Mouse (Mus musculus): ENCODE measurements around the gene Ccdc13. TPM values are rescaled to one million over a fixed set of nuclear protein-coding genes. Genes with fewer than 3 reads are reported as not detected.

Gene Ccdc13
- total RNA-seq (2014; rRNA removed; ENCODE audit: low replicate concordance), result not detected in 2 replicates
- polyA plus RNA-seq (2015; fragmentation: Nextera tagmentation; extraction: Ambion mirVana), result 0.34 and 0.41 TPM in 2 replicates

DNA sequence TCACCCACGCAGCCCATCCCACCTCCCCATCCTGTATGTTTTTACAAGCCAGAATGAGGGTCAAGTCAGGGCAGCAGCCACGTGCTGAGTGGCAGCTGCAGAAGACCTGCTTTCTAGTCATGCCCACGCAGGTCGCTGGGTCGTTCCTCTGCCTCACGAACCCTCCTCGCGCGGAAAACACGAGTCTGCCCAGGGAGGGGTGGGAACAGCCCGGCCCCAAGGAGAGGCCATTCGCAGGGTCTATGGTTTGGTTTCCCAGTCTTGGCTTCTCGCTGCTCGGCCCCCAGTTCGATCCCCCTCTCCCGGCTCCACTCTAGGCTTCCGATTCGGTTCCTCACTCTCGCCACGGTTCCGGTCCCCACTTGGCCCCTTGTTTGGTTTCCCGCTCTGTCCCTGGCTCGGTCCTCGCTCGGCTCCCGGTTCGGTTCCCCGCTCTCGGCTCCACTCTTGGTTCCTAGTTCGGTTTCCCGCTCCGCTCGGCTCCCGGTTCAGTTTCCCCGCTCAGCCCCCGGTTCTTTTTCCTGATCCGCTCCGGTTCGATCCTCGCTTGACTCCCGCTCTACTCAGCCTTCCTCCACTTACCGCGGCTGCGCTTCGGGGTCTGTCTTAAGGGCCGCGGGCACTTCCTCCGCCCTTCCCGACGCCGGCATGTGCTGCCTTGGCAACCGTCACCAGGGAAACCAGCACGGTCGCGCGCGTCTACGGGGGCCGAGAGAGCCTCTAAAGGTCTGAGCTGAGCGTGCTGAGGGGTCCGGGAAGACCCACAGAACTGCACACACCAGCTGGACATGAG, at the start of gene Ccdc13:
Gene Ccdc13 (minus strand): TSS at position 633 of the 793 bp plus-strand sequence.
- Histone ChIP-seq H3K4me2 (ENCODE audit: low read depth, low read length) (peak within 1 kb of the TSS; percentile 80), H3K4me1 (ENCODE audit: control insufficient read depth, insufficient read depth) (peaks cover 4% of the 10 kb centered on the region; the same call in 1 of the 2 replicates), H3K9ac (replicated peaks; ENCODE audit: low read depth, low read length) (no peak within 1 kb of the TSS; the same call in 1 of the 2 replicates), H3K27ac (ENCODE audit: low read depth) (no peak within 1 kb of the TSS), H3K36me3 (replicated peaks; ENCODE audit: control insufficient read depth, insufficient read depth, low read length) (no peaks in the 10 kb centered on the region), H3K9me3 (replicated peaks; ENCODE audit: control insufficient read depth, low read length) (no peaks in the 10 kb centered on the region), H3K4me3 (ENCODE audit: low read depth, low read length) (peak within 1 kb of the TSS; percentile 51), H3K27me3 (ENCODE audit: control insufficient read depth, insufficient read depth, low read length) (no peaks in the 10 kb centered on the region)
- peak; percentile 45 for DNase-seq (ENCODE audit: low spot score)
- TF ChIP-seq EP300 (IDR thresholded peaks at IDR 0.05; ENCODE audit: low read depth) (no peak), CTCF (IDR thresholded peaks at IDR 0.05; ENCODE audit: low read depth) (no peak)
- ATAC-seq (ENCODE audit: insufficient read depth, low read depth), result peak; percentile 85
- 7% methylated on average over 61 of the region's 61 CpGs for WGBS

DNA sequence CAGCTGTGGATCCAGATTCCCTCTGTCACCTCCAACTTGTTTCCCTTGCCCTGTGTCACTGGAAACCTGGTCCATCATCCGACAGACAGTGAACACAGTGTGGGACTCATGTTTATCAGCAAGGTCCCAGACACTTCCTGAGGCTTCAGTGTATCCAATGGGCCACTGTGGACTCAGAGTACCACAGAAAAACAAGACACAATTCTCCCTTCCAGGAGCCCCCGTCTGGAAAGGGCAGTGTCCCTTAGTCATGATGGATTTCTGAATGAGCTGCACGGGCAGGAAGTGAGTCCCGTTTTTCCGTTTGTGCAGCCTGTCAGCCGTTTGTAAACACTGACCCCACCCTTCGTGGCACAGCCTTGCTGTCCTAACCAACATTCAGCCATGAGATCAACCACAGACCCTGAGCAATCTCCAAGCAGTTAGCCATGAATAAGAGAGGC, 42.8 kb upstream of the Ccdc13 start:
- DNase-seq (ENCODE audit: low spot score), result peak; percentile 53
- ATAC-seq (ENCODE audit: insufficient read depth, low read depth), result peak; percentile 60; the same call in 1 of the 2 replicates
- no peaks in the 10 kb centered on the region for H3K9me3 ChIP-seq (replicated peaks; ENCODE audit: control insufficient read depth, low read length)
- no peak overlapping the region for H3K4me3 ChIP-seq (ENCODE audit: low read depth, low read length)
- H3K27ac ChIP-seq (ENCODE audit: low read depth), result 0 out of 2 replicates have a peak overlapping the region, but pooled peaks have one; percentile 20
- no peaks in the 10 kb centered on the region for H3K4me1 ChIP-seq (ENCODE audit: control insufficient read depth, insufficient read depth)
- TF ChIP-seq CTCF (IDR thresholded peaks at IDR 0.05; ENCODE audit: low read depth) (no peak), EP300 (IDR thresholded peaks at IDR 0.05; ENCODE audit: low read depth) (no peak)
- no peak overlapping the region for H3K9ac ChIP-seq (replicated peaks; ENCODE audit: low read depth, low read length)
- 35% methylated on average over 7 of the region's 7 CpGs for whole genome bisulfite sequencing
- no peaks in the 10 kb centered on the region for H3K36me3 ChIP-seq (replicated peaks; ENCODE audit: control insufficient read depth, insufficient read depth, low read length)
- H3K27me3 ChIP-seq (ENCODE audit: control insufficient read depth, insufficient read depth, low read length), result no peaks in the 10 kb centered on the region
- H3K4me2 ChIP-seq (ENCODE audit: low read depth, low read length), result no peak overlapping the region

DNA sequence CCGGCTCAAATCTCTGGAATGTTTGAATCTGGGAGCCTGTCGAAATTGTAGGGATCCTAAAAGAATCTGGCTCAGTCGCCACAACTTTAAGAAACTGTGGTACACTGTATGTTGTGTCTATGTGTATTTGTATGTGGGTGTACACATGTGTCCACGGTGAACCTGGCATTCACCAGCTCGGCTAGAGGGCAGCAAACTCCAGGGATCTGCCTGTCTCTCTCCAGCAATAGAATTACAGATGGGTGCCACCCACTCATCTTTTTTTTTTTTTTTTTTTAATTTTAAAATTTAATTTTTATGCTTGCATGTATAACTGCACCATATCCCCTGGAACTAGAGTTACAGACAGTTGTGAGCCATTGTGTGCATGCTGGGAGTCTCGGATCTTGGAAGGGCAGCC, 42.0 kb upstream of the Ccdc13 start:
- Histone ChIP-seq H3K4me3 (ENCODE audit: low read depth, low read length) (no peak overlapping the region), H3K27ac (ENCODE audit: low read depth) (0 out of 2 replicates have a peak overlapping the region, but pooled peaks have one; percentile 20), H3K27me3 (ENCODE audit: control insufficient read depth, insufficient read depth, low read length) (no peaks in the 10 kb centered on the region), H3K4me2 (ENCODE audit: low read depth, low read length) (no peak overlapping the region), H3K9ac (replicated peaks; ENCODE audit: low read depth, low read length) (no peak overlapping the region), H3K36me3 (replicated peaks; ENCODE audit: control insufficient read depth, insufficient read depth, low read length) (no peaks in the 10 kb centered on the region), H3K9me3 (replicated peaks; ENCODE audit: control insufficient read depth, low read length) (no peaks in the 10 kb centered on the region), H3K4me1 (ENCODE audit: control insufficient read depth, insufficient read depth) (no peaks in the 10 kb centered on the region)
- DNase-seq (ENCODE audit: low spot score) (no peak), ATAC-seq (ENCODE audit: insufficient read depth, low read depth) (no peak)
- TF ChIP-seq CTCF (IDR thresholded peaks at IDR 0.05; ENCODE audit: low read depth) (0 out of 2 replicates have a peak, but pooled peaks have one; percentile 5), EP300 (IDR thresholded peaks at IDR 0.05; ENCODE audit: low read depth) (no peak)
- WGBS, result 63% methylated on average over 6 of the region's 6 CpGs

DNA sequence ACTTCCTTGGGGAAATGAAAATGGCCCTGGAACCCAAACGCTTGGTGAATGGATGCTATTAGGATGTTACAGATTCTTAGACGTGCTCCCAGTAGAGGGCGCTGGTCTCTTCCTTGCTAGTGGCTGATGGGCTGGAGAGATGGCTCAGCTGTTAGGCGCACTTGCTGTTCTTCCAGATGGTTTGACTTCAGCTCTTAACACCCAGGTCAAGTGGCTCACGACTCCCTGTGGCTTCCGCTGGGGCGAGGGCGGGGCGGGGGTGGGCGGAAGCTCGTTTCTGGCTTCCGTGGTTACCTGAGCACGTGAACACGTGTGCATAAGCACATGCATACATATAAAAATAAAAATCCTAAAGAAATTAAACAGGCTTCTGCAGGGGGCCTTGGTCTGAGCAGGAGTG, 41.6 kb upstream of the Ccdc13 start:
- Histone ChIP-seq H3K4me3 (ENCODE audit: low read depth, low read length) (no peak overlapping the region), H3K4me2 (ENCODE audit: low read depth, low read length) (no peak overlapping the region), H3K27ac (ENCODE audit: low read depth) (no peak overlapping the region), H3K27me3 (ENCODE audit: control insufficient read depth, insufficient read depth, low read length) (no peaks in the 10 kb centered on the region), H3K9ac (replicated peaks; ENCODE audit: low read depth, low read length) (no peak overlapping the region), H3K4me1 (ENCODE audit: control insufficient read depth, insufficient read depth) (no peaks in the 10 kb centered on the region), H3K36me3 (replicated peaks; ENCODE audit: control insufficient read depth, insufficient read depth, low read length) (no peaks in the 10 kb centered on the region), H3K9me3 (replicated peaks; ENCODE audit: control insufficient read depth, low read length) (no peaks in the 10 kb centered on the region)
- TF ChIP-seq CTCF (IDR thresholded peaks at IDR 0.05; ENCODE audit: low read depth), result peak; percentile 61
- no peak for TF ChIP-seq EP300 (IDR thresholded peaks at IDR 0.05; ENCODE audit: low read depth)
- WGBS, result 20% methylated on average over 14 of the region's 14 CpGs
- DNase-seq (ENCODE audit: low spot score) (peak; percentile 64), ATAC-seq (ENCODE audit: insufficient read depth, low read depth) (peak; percentile 47; the same call in 1 of the 2 replicates)

DNA sequence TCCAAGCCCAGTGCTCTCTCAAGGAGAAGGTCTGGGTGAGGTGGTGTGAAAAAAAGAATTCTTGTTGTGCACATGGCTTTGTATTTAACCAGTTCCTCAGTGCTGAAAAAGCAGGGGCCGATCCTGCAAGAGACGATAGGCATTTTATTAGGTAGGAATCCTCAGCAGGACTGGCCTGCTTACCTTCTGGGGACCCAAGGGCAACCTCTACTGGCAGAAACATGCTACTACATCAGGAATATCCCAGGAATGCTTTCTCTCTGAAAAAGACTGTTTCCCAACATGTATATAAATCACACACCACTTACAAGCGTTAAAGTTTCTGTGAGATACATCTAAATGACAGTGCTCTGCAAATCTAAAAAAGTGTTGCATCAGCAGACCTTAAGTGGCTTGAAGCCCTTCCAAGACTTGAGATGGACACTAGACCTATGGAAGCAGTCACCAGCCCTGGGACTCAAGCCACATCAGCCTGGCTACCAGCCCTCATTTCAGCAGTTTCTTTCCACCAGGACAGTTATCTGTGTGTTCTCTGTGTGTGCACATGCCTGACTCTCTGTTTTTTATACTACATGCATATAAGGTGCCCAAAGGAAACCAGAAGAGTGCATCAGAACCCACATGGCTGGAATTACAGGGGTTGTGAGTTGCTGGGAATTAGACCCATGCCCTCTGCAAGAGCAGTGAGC, 37.9 kb upstream of the Ccdc13 start:
- Histone ChIP-seq H3K9ac (replicated peaks; ENCODE audit: low read depth, low read length) (no peak overlapping the region), H3K4me2 (ENCODE audit: low read depth, low read length) (no peak overlapping the region), H3K4me1 (ENCODE audit: control insufficient read depth, insufficient read depth) (no peaks in the 10 kb centered on the region), H3K36me3 (replicated peaks; ENCODE audit: control insufficient read depth, insufficient read depth, low read length) (no peaks in the 10 kb centered on the region), H3K27ac (ENCODE audit: low read depth) (no peak overlapping the region), H3K27me3 (ENCODE audit: control insufficient read depth, insufficient read depth, low read length) (no peaks in the 10 kb centered on the region), H3K9me3 (replicated peaks; ENCODE audit: control insufficient read depth, low read length) (no peaks in the 10 kb centered on the region), H3K4me3 (ENCODE audit: low read depth, low read length) (no peak overlapping the region)
- peak; percentile 79 for DNase-seq (ENCODE audit: low spot score)
- 8% methylated on average over 3 of the region's 3 CpGs for WGBS
- TF ChIP-seq CTCF (IDR thresholded peaks at IDR 0.05; ENCODE audit: low read depth), result peak; percentile 85
- no peak for TF ChIP-seq EP300 (IDR thresholded peaks at IDR 0.05; ENCODE audit: low read depth)
- ATAC-seq (ENCODE audit: insufficient read depth, low read depth), result no peak
